Mouse (Mus musculus) thymus, postnatal 14 days (tissue): ENCODE results near the gene Vmn2r78.
"Not testable (repeated sequence)": the region's sequence is repeated elsewhere in the genome, so short reads cannot be mapped to it uniquely, and the experiment has no call there.

ENCODE experiments used
- DNase-seq: peaks from one replicate; pipeline ENCODE4 v3.0.0; 2021

Gene Vmn2r78

DNA sequence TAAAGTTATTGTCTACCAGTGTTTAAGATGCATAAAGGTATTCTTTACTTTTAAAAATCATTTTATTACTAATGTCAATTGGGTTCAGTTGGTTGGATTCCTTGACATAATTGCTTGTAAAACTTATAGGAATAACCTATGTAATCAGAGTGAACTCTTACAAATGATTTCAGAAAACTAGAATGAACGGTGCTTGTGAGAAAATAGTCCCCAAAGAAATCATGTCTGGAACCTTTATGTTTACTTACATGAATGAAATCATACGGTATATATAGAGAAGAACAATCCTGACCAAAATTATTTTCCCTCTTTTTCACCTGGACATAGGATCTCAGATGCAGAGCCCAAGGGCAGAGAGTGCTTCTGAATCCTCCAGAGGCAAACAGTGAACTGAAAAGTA lies at the start of gene Vmn2r78:
Gene Vmn2r78, plus strand, starts transcription at position 301 of the 400 bp plus-strand sequence.
- DNase-seq: not testable (repeated sequence)

DNA sequence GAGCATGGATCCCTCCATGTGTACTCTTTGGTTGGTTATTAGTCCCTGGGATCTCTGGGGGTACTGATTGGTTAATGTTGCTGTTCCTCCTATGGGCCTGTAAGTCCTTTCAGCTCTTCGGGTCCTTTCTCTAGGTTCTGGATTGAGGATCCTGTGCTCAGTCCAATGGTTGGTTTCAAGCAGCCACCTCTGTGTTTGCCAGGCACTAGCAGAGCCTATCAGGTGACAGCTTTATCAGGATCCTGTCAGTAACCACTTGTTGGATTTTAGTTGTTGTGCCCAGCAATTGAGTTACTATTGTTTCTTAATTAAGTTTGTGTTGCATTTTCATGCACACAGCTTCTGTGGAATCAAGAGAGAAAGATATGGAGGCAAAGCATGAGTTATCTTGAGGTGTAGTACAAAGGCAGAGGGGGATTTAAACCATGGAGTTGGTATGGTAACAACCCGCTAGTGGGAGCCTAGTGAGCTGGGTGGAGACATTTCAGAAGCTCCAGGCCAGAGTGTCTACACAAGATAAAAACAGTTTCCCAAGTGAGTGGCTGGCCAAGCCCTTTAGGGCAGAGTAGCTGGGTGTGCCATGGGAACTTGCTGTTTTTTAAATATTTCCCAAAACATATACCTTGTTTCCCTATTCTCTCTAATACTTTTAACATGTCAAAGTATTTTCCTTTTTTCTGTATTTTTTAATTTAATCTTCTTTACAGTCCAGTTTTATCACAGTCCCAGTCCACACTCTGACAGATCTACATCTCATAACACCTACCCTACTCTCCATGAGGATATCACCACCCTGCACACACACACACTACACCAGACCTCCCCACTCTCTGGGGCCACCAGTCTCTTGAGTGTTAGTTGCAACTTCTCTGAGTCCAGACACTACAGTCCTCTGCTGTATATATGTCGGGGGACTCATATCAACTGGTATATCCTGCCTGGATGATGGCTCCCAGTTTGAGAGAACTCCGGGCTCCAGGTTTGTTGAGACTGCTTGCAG lies 25.1 kb upstream of the Vmn2r78 start:
- no peak for DNase-seq

DNA sequence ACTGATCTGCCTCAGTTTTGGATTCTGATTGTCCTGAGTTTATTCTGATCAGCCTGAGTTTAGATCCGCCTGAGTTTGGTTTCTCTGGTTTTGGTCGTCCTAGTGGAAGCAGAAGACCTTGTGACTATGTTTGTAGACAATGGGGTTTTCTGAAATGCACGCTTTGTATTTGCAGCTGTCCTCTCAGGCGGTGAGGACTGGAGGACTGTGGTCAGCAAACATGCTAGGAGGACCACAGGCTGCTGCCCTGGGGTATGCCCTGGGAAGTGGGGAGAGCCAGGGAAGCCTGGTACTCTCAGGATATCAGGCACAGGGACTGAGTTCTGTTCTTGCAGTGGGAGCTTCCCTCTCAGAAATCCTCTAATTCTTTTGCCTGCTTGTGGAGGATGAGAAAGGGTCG lies 22.4 kb downstream of the Vmn2r78 start:
- DNase-seq: no peak

DNA sequence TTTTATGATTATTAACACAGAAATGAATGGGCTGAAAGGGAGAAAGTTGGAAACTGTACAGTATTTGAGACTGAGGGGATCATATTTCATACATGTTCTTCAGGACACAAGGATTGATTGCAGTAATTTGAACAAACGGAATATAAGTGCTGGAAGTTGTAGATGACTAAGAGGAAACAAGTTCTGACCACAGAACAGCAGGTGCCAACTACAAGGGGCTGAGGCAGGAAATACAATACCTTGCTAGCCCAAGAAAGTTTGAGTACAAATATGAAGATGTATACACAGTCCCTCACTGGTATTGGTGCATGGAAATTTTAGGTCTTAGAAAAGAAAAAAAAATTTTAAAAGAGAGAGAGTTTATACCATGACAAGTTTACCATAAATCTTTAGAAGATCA lies 79.8 kb downstream of the Vmn2r78 start:
- DNase-seq: no peak

DNA sequence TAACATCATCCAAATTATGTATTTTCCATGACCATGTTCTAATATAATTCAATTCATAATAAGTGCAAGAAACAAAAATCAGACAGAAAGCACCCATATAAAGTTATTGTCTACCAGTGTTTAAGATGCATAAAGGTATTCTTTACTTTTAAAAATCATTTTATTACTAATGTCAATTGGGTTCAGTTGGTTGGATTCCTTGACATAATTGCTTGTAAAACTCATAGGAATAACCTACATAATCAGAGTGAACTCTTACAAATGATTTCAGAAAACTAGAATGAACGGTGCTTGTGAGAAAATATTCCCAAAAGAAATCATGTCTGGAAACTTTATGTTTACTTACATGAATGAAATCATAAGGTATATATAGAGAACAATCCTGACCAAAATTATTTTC lies 80.9 kb downstream of the Vmn2r78 start, which contains the start of gene Vmn2r79:
Gene Vmn2r79, plus strand, starts transcription at position 301 of the 400 bp plus-strand sequence.
- not testable (repeated sequence) for DNase-seq
